Mouse (Mus musculus): Measurements from ENCODE around the gene Cbl. TPM values are rescaled to one million over a fixed set of nuclear protein-coding genes. Genes with fewer than 3 reads are reported as not detected.

Cbl gene
- polyA plus RNA-seq, 1 experiment from 2014 or later, result 5.8 TPM

DNA sequence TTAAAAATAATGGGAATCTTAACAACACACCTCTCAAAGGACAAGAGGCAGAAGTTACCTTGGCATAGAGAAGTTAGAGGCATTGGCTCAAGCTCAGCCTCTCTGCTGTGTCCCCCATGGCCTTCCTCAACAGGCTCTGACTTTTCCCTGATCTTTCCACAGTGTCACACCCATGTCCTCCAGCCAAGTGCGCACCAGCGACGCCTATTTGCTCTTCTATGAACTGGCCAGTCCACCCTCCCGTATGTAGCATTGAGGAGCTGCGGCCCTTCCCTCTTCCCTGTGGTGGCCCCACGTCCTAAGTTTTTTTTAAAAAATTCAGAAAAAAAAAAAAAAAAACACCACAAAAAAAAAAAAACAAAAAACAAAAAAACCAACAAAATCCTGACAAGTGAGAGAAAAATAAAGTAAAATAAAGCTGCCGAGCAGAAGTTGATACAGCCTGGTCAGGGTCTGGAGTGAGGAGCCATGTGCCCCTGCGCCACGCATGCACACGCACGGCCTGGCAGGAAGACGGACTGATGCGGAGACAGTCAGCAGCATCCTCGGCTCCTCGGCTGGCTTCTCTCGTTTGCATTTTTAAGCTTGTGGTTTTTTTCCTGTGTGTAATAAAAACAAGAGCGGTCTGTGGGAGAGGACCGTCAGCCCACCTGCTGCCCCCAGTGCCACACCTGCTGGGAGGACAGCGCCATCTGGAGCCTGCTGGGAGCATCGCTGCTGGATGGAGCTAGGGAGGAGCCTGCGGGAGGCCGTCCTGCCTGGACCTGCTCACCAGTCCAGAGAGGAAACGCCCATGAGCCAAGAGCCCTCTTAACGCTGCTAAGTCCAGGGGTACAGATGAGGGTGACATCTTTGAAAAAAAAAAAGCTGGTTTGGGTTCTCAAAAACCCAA, 140.0 kb downstream of the Cbl start:
- Histone ChIP-seq H3K9me3 (ENCODE audit: control insufficient read depth) (no peaks in the 10 kb centered on the region), H3K4me2 (replicated peaks; ENCODE audit: low read depth) (no peak overlapping the region), H3K36me3 (ENCODE audit: control insufficient read depth, insufficient read depth) (peaks cover 22% of the 10 kb centered on the region), H3K27ac (ENCODE audit: low read depth, low read length) (no peak overlapping the region), H3K27me3 (replicated peaks; ENCODE audit: control insufficient read depth, insufficient read depth, low read length) (no peaks in the 10 kb centered on the region), H3K9ac (ENCODE audit: low read depth, low read length) (no peak overlapping the region), H3K4me1 (replicated peaks; ENCODE audit: control insufficient read depth, insufficient read depth, low read length) (no peaks in the 10 kb centered on the region), H3K4me3 (ENCODE audit: low read depth, low read length) (no peak overlapping the region)
- peak; percentile 92 for TF ChIP-seq CTCF (IDR thresholded peaks at IDR 0.05; ENCODE audit: low read depth)
- 47% methylated on average over 24 of the region's 24 CpGs for WGBS
- ATAC-seq, result peak; percentile 54

Other genes starting within 250 kb of the Cbl start
- 4.6 and 4.9 TPM in 2 replicates for gene Thy1, start 190.7 kb downstream of the Cbl start, polyA plus RNA-seq (2015; fragmentation: Nextera tagmentation; extraction: Ambion mirVana)
- 9.7 and 10.4 TPM in 2 replicates for gene Usp2, start 167.0 kb downstream of the Cbl start, polyA plus RNA-seq (2015; fragmentation: Nextera tagmentation; extraction: Ambion mirVana)
- 0.05 TPM in 1 of 2 replicates, not detected in the other for gene Mfrp, start 132.3 kb downstream of the Cbl start, polyA plus RNA-seq (2015; fragmentation: Nextera tagmentation; extraction: Ambion mirVana)
- gene C1qtnf5, start 126.8 kb downstream of the Cbl start, polyA plus RNA-seq (2015; fragmentation: Nextera tagmentation; extraction: Ambion mirVana), result 5.4 and 6.0 TPM in 2 replicates
- 0.05 TPM in 1 of 2 replicates, not detected in the other for gene Gm49380, start 120.5 kb downstream of the Cbl start, polyA plus RNA-seq (2015; fragmentation: Nextera tagmentation; extraction: Ambion mirVana)
- gene Rnf26, start 120.5 kb downstream of the Cbl start, polyA plus RNA-seq (2015; fragmentation: Nextera tagmentation; extraction: Ambion mirVana), result 18.4 and 18.8 TPM in 2 replicates
- 31.5 and 34.0 TPM in 2 replicates for gene Mcam, start 99.6 kb downstream of the Cbl start, polyA plus RNA-seq (2015; fragmentation: Nextera tagmentation; extraction: Ambion mirVana)
- not detected in 2 replicates for gene Ccdc153, start 6.6 kb upstream of the Cbl start, polyA plus RNA-seq (2015; fragmentation: Nextera tagmentation; extraction: Ambion mirVana)
- gene Pdzd3, start 17.4 kb upstream of the Cbl start, polyA plus RNA-seq (2015; fragmentation: Nextera tagmentation; extraction: Ambion mirVana), result 37.0 and 40.1 TPM in 2 replicates
- gene Nlrx1, start 34.5 kb upstream of the Cbl start, polyA plus RNA-seq (2015; fragmentation: Nextera tagmentation; extraction: Ambion mirVana), result 4.6 TPM in 2 replicates
- gene Abcg4, start 54.6 kb upstream of the Cbl start, polyA plus RNA-seq (2015; fragmentation: Nextera tagmentation; extraction: Ambion mirVana), result 0.88 and 1.1 TPM in 2 replicates
- gene Hinfp, start 71.6 kb upstream of the Cbl start, polyA plus RNA-seq (2015; fragmentation: Nextera tagmentation; extraction: Ambion mirVana), result 6.0 and 6.8 TPM in 2 replicates
- gene C2cd2l, start 86.2 kb upstream of the Cbl start, polyA plus RNA-seq (2015; fragmentation: Nextera tagmentation; extraction: Ambion mirVana), result 42.4 TPM in 2 replicates
- gene Dpagt1, start 92.0 kb upstream of the Cbl start, polyA plus RNA-seq (2015; fragmentation: Nextera tagmentation; extraction: Ambion mirVana), result 23.6 and 25.3 TPM in 2 replicates
- 84.5 and 89.1 TPM in 2 replicates for gene H2afx, start 100.6 kb upstream of the Cbl start, polyA plus RNA-seq (2015; fragmentation: Nextera tagmentation; extraction: Ambion mirVana)
- 60.1 and 60.7 TPM in 2 replicates for gene Hmbs, start 110.2 kb upstream of the Cbl start, polyA plus RNA-seq (2015; fragmentation: Nextera tagmentation; extraction: Ambion mirVana)
- gene Vps11, start 127.6 kb upstream of the Cbl start, polyA plus RNA-seq (2015; fragmentation: Nextera tagmentation; extraction: Ambion mirVana), result 27.2 and 27.4 TPM in 2 replicates
- 10.5 and 11.1 TPM in 2 replicates for gene Hyou1, start 145.4 kb upstream of the Cbl start, polyA plus RNA-seq (2015; fragmentation: Nextera tagmentation; extraction: Ambion mirVana)
- gene Slc37a4, start 162.8 kb upstream of the Cbl start, polyA plus RNA-seq (2015; fragmentation: Nextera tagmentation; extraction: Ambion mirVana), result 150 and 160 TPM in 2 replicates
- gene Rps25, start 173.1 kb upstream of the Cbl start, polyA plus RNA-seq (2015; fragmentation: Nextera tagmentation; extraction: Ambion mirVana), result 1,434 and 1,542 TPM in 2 replicates
- gene Trappc4, start 173.6 kb upstream of the Cbl start, polyA plus RNA-seq (2015; fragmentation: Nextera tagmentation; extraction: Ambion mirVana), result 138 and 142 TPM in 2 replicates
- 14.7 and 19.7 TPM in 2 replicates for gene Ccdc84, start 184.5 kb upstream of the Cbl start, polyA plus RNA-seq (2015; fragmentation: Nextera tagmentation; extraction: Ambion mirVana)
- gene Foxr1, start 207.1 kb upstream of the Cbl start, polyA plus RNA-seq (2015; fragmentation: Nextera tagmentation; extraction: Ambion mirVana), result not detected in 2 replicates
- gene Upk2, start 220.9 kb upstream of the Cbl start, polyA plus RNA-seq (2015; fragmentation: Nextera tagmentation; extraction: Ambion mirVana), result not detected in 2 replicates
- gene Bcl9l, start 248.8 kb upstream of the Cbl start, polyA plus RNA-seq (2015; fragmentation: Nextera tagmentation; extraction: Ambion mirVana), result 4.8 and 4.9 TPM in 2 replicates

Data from intestine, postnatal 0 days (tissue).